Mouse (Mus musculus): ENCODE results near the gene Slc12a1.

The Slc12a1 gene

DNA sequence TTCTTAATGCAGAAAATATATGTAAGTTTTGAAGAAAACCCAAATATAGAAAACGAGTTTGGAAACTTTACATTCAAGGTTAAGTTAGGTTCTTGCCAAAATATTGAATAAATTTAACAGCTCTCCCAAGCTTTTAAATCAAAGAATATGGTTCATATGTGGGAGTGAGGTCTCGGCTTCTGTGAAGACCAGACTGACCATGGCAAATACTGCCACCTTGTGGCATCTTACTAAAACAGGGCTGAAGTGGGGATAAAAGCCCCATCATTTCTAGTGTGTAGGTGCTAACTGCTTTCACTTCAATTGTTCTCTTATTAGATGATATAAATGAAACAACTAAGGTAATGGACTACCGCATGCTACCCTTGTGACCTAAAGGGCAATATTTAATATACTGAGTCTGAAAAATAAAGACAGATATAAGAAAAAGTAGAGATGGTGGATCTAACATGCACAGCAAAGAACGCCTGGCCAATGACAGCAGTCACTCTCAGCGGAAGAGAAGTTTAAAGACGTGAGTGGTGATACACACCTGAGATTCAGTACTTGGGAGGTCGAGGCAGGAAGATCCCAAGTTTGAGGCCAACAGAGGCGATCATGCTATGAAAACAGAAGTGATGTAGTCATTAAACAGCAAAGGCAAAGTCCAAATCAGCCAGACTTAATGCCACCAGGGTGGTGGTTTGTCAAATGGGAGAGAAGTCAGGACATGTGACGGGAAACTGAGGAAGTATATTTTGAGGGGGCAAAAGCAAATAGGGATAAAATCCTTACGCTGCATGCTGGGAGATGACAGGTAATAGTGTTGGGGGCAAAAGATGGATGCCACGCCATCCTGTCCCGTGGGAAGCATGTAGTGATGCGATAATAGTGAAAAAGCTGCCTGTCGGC, 107.2 kb downstream of the Slc12a1 start:
- DNase-seq, result no peak

DNA sequence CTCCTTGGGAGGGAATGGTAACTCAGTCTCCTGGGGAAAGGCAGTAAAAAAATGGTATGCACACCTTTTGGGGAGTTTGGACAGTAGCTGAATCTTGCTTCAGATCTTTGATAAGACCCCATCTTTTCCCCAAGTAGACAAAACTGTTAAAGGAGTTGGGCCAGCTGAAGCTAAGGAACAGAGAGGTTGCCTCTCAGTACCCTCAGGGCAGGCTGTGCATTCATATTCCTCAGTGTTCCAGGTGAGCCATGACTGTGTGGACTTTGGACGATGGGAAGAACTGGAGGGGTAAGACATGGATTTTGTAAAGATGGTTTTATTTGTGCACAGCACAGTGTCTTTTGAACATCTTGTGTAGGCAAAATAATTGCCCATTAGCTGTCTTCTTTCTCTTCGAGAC, 108.0 kb downstream of the Slc12a1 start:
- DNase-seq, result no peak

DNA sequence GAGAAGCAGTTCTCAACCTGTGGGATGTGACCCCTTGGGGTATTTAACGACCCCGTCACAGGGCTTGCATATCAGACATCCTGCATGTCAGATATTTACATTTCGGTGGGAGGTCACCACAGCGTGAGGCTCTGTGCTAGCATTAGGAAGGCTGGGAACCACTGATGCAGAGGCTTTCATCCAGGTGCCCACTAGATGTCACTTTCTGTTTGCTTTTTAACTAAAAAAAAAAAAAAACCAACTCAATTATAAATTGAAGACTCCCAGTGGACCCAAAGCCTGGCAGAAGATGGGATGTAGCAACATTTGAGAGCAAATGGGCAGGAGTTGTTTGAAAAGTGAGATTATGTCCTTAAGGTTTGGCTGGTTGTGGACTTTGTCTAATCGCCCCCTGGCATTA, 110.8 kb downstream of the Slc12a1 start:
- DNase-seq, result no peak

- no peak for DNase-seq
Measured at GRCm38 (mm10) chr2:125263753-125264152, 111.4 kb downstream of the Slc12a1 start.

DNA sequence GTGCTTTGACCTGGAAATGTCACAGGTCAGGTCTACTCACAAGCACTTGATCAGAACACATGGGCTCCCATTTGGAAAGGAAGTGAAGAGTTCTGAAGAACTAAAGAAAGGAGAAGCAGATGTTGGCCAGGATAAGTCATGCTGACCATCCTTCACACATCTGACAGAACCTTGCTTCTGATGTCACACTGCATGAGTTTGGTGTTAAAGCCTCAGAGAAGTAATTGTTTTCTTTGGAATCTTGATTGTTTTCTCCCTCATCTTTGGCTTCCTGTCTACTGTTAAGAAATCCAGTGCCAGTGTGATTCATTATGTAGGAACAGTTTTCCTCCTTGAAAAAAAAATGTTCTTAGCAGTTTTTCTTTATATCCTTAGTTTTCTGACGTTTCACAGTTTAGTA, 116.6 kb downstream of the Slc12a1 start:
- DNase-seq, result no peak

DNA sequence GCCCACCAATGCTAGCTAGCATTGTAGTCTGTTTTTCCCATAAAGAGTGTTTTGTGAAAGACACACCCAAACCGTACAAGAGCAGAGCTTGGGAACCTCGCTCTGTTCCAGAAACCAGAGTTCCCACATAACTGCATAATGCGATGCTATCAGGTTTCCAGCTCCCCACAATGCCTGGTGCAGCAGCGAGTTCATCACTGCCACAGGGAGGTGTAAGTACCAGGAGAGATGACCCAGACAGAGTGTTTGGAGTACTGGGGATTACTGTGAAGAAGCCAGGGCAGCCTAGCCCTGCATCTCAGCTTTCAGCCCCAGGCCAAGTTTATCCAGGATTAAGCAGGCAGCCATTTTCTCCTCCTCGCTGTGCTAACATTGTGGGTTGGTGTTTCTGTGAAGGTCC, 123.3 kb downstream of the Slc12a1 start:
- no peak for DNase-seq

DNA sequence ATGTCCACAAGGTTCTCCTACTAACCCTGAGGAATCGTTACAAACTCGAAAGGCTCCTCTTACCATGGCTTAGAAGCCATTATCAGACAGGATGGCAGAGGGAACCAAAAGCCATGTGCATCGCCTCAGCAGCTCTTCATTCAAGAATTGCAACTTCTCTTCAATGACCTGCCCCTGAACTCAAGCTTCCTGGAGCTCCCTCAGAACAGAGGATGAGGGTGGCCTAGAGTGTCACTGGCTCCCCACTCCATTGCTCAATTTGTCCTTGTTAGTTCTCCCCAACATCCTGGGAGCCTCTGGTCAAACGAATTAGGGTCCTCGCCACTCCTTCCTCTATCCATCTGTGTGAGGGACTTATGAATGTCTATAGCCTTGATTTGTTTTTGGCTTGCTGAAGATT, 124.4 kb downstream of the Slc12a1 start:
- DNase-seq, result no peak

DNA sequence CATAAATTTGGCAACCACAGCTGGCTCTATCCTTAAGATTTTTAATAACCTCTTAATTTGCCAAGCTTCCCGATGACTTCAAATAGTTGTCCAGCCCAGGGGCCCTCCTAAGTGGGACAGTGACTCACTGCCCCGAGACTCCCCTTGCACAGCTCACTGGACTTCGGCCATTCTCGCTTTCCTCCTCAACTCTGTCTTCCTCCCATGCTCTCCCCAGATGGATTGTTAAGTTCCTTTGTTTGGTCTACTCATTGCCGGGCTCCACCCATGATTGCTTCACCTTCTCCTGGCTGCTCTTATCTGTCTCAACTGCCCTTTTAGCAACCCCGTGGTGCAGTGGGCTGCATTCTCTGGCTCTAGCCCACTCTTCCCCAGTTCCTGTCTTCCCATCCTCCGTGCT, 126.2 kb downstream of the Slc12a1 start:
- DNase-seq, result no peak

All from thymus, adult 18-20 months (tissue).